Mouse (Mus musculus): Measurements from ENCODE around the gene Gm14214.

The Gm14214 gene

DNA sequence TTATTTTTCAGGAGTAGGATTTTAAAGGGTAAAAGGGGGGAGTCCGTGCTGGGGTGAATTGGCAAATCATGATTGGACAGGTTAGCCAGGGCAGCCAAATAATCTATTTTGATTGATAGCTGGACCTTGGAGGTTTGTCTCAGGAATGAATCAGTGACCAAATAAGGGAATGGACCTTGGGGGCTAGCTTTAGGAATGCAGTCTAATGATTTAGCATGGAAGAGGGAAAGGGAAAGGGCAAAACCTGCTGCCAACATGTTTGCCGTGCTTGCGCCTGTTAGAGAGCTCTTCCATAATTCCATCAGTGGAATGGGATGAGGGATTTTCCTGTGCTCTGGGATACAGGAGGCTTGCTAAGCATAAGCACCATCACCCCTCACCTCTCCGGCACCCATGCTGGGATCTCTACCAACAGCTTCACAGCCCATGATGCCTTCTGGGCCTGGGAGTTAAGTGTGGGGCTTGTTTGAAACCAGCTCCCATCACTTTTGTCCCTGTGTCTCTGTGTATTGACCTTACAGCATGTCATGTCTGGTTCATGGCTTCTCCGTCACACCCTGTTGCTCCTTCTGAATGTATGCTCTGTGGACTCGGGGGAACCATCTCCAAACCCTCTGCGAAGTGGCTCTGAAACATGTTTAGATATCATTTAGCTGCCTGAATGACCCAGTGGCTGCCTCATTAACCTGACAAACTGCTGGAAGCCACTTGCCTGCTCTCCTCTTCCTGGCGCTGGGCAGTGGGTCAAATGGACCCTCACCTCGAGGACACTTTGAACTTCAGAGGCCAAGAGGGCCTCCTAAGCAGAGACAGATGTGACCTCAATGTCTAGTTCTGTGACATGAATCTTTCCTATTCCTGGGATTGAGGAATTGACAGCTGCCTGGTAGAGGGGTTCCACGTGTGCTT lies 26.7 kb downstream of the Gm14214 start:
- in situ Hi-C loops (cut with MboI; ENCODE audit: low pct_unique_long_range_greater_than_20kb in 1 of 2, low sequenced_read_pairs in 2 of 2, unreplicated experiment in 1 of 2), result no loop called here

DNA sequence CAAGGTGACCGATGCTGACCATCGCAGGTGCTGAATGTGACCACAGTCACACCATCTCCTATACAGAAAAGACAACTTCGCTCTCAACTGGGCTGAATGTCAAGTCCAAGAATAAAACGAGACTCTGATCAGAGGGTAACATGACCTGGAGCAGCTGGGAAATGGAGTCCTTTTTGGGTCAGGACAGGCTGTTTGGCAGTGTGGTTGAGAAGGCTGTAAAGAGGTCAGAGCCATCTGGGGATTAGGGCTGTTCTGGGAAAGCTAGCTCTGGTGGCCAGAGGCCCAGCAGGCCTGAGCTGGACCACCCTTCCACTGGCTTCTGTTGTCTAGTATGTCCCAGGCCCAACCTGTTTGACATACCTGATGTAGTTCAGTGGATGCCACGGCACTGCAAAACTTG lies 31.2 kb downstream of the Gm14214 start:
- in situ Hi-C loops (cut with MboI; ENCODE audit: low pct_unique_long_range_greater_than_20kb in 1 of 2, low sequenced_read_pairs in 2 of 2, unreplicated experiment in 1 of 2), result no loop called here

DNA sequence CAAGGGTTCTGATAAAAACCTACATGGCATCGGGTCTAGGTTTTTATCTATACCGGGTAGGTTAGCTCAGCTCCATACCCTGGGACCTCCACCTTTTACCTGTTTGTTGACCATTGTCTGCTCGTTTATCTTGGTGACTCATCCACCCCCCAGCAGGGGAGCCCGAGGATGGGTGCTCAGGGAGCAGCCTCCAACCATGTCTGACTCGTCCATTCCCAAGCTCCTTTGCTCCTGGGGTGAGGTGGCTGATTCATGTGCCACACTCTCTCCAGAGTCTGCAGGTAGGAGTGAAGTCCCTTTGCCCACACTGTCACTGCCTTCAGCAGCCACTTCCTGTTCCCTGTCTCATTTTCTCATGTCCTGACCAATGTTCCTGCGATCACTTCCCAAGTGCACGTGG lies 33.8 kb downstream of the Gm14214 start:
- in situ Hi-C loops (cut with MboI; ENCODE audit: low pct_unique_long_range_greater_than_20kb in 1 of 2, low sequenced_read_pairs in 2 of 2, unreplicated experiment in 1 of 2), result no loop called here

DNA sequence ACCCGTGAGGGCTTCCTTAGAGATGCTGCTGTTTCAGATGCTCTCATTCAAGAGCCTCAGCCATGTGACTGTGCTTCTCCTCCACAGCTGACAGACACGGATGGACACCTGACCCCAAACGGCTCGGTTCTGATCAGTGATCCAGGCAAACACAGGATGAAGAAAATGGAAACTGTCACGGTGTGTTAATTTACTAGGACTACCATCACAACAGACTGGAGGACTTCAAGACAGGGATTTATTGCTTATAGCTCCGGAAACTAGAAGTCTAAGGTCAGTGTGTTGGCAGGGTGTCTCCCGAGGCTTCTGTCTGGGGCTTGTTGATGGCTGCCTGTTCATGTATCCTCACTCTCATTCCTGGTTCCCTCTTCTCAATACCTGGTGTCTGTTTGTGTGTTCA lies 34.4 kb downstream of the Gm14214 start:
- in situ Hi-C loops (cut with MboI; ENCODE audit: low pct_unique_long_range_greater_than_20kb in 1 of 2, low sequenced_read_pairs in 2 of 2, unreplicated experiment in 1 of 2), result no loop called here

DNA sequence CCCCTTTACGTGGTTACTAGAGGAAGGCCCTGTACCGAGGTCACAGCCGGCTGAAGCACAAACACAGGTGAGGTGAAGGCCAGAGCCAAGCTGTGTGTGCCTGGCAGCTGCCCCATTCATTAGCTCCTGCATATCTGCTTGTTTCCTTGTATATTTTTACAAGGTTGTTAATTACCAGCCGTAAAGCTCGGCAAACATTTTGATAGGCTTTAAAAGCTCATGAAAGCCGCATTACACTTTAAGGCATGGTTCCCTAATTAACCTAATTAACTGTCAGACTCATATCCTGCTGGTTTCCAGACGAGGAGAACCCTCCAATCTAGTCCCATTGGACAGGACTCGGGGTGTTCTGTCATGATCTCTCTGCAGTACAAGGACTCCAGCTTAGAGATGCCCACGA lies 34.9 kb downstream of the Gm14214 start:
- in situ Hi-C loops (cut with MboI; ENCODE audit: low pct_unique_long_range_greater_than_20kb in 1 of 2, low sequenced_read_pairs in 2 of 2, unreplicated experiment in 1 of 2), result no loop called here

DNA sequence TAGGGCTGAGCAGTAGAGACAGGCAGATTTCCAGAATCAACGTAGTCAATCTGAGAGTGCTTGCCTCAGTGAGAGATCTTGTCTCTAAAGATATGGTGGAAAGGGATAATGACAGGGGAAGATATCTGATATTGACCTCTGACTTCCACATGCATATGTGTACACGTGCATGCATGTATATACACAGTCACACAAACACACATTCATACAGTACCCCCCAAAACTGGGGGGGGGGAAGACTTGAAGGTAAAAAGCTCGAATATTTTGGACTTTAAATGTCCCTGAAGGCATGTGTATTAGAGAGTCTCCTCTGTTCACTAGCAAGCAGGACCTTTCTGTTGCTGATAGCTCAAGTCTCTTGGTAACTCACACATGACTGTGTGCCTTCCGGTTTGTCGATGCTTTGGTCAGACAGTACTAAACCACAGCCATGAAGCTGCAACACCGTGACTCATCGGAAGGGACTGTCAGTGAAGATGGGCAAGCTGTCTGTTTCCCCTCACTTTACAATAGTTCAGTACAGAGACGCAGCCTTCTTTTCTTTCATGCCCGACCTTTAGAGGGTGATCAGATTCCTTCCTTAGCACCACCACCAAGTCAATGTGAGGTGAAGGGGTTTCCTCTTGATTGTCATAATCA lies 37.2 kb downstream of the Gm14214 start:
- in situ Hi-C loops (cut with MboI; ENCODE audit: low pct_unique_long_range_greater_than_20kb in 1 of 2, low sequenced_read_pairs in 2 of 2, unreplicated experiment in 1 of 2), result no loop called here

DNA sequence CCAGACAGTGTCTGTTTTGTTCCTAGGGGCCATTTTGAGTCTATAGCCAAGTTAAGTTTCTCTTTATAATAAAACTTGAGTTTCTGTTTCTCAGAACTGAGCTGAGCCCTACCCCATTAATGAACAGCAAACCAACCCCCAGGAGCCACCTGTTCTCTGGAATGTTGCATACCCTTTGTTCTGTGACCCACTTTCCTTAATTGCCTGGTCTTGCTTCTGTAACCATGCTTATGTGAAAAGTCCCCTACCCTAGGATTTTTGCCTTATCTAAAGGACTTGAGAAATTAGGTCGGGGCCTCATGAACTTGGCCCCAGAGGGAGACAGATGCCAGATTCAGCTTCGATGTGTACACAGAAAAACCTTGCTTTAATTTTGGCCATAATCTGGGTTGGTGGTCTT lies 37.9 kb downstream of the Gm14214 start:
- in situ Hi-C loops (cut with MboI; ENCODE audit: low pct_unique_long_range_greater_than_20kb in 1 of 2, low sequenced_read_pairs in 2 of 2, unreplicated experiment in 1 of 2), result no loop called here

DNA sequence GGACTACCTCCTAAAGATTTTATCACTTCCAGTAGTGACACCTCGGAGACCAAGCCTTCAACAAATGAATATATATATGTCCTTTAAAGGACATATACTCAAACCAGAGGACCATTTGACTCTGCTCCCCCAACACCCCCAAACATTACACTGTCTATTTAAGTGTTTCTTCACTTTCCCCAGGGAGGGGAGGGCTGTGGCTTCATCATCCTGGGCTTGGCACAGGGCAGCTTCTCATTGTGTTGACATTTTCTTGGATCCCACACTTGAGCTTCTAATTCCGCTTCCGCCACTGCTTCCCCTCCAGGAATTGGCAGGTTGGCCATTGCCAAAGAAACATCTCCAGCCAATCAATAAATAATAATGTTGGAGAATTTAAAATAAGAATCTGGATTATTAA lies 39.0 kb downstream of the Gm14214 start:
- in situ Hi-C loops (cut with MboI; ENCODE audit: low pct_unique_long_range_greater_than_20kb in 1 of 2, low sequenced_read_pairs in 2 of 2, unreplicated experiment in 1 of 2), result no loop called here

DNA sequence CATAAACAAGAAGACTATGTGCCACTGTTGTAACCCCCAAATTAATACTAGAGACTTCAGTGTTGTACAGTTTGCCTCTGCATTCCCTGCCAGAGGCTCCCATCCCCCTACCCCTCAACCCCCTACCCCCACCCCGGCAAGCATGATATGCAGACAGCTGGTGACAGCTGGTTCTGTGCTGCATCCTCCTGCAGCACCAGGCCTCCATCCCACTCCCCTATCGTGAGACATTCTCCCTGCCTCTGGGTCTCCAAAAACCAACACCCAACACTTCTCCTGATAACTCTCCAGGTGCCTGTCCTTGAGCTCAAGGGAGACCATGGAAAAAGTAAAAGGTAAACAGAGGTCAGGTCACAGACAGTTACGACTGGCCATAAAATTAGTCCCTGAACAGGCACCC lies 40.1 kb downstream of the Gm14214 start:
- in situ Hi-C loops (cut with MboI; ENCODE audit: low pct_unique_long_range_greater_than_20kb in 1 of 2, low sequenced_read_pairs in 2 of 2, unreplicated experiment in 1 of 2), result no loop called here

DNA sequence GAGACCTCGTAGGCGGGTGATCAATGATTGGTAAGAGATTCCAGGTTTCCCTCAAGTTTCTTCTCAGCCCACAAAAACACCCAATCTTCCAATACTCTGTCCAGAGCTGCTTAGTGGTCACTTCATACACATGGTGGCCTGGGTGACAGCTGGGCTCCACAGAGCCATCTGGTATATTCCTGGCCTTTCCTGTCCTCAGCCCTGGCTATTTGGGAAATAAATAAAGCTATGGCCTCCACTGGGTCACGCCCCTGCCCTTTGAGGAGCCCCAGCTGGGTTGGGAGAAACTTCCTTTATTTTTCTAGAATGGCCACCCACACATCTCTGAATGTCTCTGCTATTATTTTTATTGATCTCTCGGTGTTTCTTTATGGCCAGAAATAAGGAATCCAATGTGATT lies 46.4 kb downstream of the Gm14214 start:
- in situ Hi-C loops (cut with MboI; ENCODE audit: low pct_unique_long_range_greater_than_20kb in 1 of 2, low sequenced_read_pairs in 2 of 2, unreplicated experiment in 1 of 2), result loop anchor here in 1 of 2 experiments (25.0 kb wide), 1 partner anchor 214 kb away; no protein-coding TSS in a partner anchor

DNA sequence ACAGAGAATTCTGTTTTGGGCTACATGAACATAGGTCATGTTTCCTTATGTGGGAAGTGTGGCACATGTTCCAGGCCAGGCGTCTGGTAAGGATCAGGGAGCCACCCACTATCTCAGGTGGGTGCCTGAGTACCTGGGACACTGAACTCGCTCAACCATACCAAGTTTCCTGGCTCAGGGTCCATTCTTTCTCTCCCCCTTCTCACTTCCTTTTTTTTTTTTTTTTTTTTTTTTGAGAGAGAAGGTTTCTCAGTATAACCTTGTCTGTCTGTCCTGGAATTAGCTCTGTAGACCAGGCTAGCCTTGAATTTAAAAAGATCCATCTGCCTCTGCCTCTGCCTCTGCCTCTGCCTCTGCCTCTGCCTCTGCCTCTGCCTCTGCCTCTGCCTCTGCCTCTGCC lies 49.5 kb downstream of the Gm14214 start:
- in situ Hi-C loops (cut with MboI; ENCODE audit: low pct_unique_long_range_greater_than_20kb in 1 of 2, low sequenced_read_pairs in 2 of 2, unreplicated experiment in 1 of 2), result loop anchor here in 1 of 2 experiments (25.0 kb wide), 1 partner anchor 217 kb away; no protein-coding TSS in a partner anchor

All from mouse embryonic stem cell (cell line).